Mouse (Mus musculus): ENCODE measurements around the gene Pomgnt2. TPM values are rescaled to one million over a fixed set of nuclear protein-coding genes. Genes with fewer than 3 reads are reported as not detected.
A peak's percentile ranks its signal among the peaks of the same experiment; 100 is the strongest.

Pomgnt2 gene
- total and polyA plus RNA-seq, 2 experiments, result 1.7 to 5.3 TPM

DNA sequence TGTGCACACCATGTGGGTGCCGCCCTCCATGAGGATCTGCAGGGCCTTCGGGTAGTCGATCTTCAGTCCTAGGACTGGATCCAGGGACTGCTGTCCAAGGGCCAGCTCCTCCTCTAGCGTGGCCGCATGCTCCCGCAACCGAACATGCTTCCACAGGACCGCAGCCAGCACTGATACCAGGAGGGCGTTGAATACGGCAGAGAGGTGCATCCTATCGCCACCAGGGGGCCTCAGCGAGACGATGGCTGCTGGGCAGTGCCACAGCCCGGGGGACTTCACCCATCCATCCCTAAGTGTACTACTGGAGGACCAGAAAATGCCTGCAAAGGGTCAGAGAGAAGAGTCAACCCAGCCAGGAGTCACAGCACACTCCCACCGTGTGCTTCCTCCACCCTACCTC lies 13.4 kb downstream of the Pomgnt2 start:
- Histone ChIP-seq H3K79me2 (ENCODE audit: control insufficient read depth, insufficient read depth, low read length) (no peaks in the 10 kb centered on the region), H3K9ac (ENCODE audit: low read depth, low read length) (no peak overlapping the region), H3K4me3 (ENCODE audit: insufficient read depth, low read depth, low read length) (no peak overlapping the region), H3K27me3 (ENCODE audit: control insufficient read depth, insufficient read depth, low read length) (no peaks in the 10 kb centered on the region), H3K36me3 (ENCODE audit: control insufficient read depth, insufficient read depth, low read length) (no peaks in the 10 kb centered on the region), H3K27ac (replicated peaks; ENCODE audit: insufficient read depth, low read depth, low read length) (no peak overlapping the region), H3K4me1 (ENCODE audit: control insufficient read depth, insufficient read depth, low read length) (no peaks in the 10 kb centered on the region)
- 37% methylated on average over 15 of the region's 15 CpGs for WGBS
- no peak for TF ChIP-seq POLR2A (IDR thresholded peaks at IDR 0.05; ENCODE audit: extremely low read depth, insufficient read depth, low read length)
- TF ChIP-seq CTCF (IDR thresholded peaks at IDR 0.05; ENCODE audit: low read depth, low read length), result peak; percentile 93
- DNase-seq (ENCODE audit: extremely low read depth, low read depth, low spot score), result no peak

GRCm38 (mm10) chr9:121982665-121983064 lies 14.2 kb downstream of the Pomgnt2 start:
- Histone ChIP-seq H3K79me2 (ENCODE audit: control insufficient read depth, insufficient read depth, low read length) (no peaks in the 10 kb centered on the region), H3K27me3 (ENCODE audit: control insufficient read depth, insufficient read depth, low read length) (no peaks in the 10 kb centered on the region), H3K36me3 (ENCODE audit: control insufficient read depth, insufficient read depth, low read length) (no peaks in the 10 kb centered on the region), H3K27ac (replicated peaks; ENCODE audit: insufficient read depth, low read depth, low read length) (no peak overlapping the region), H3K9ac (ENCODE audit: low read depth, low read length) (no peak overlapping the region), H3K4me1 (ENCODE audit: control insufficient read depth, insufficient read depth, low read length) (no peaks in the 10 kb centered on the region), H3K4me3 (ENCODE audit: insufficient read depth, low read depth, low read length) (no peak overlapping the region)
- DNase-seq (ENCODE audit: extremely low read depth, low read depth, low spot score), result no peak
- TF ChIP-seq POLR2A (IDR thresholded peaks at IDR 0.05; ENCODE audit: extremely low read depth, insufficient read depth, low read length), result no peak
- no peak for TF ChIP-seq CTCF (IDR thresholded peaks at IDR 0.05; ENCODE audit: low read depth, low read length)
- WGBS, result 95% methylated on average over 15 of the region's 15 CpGs

DNA sequence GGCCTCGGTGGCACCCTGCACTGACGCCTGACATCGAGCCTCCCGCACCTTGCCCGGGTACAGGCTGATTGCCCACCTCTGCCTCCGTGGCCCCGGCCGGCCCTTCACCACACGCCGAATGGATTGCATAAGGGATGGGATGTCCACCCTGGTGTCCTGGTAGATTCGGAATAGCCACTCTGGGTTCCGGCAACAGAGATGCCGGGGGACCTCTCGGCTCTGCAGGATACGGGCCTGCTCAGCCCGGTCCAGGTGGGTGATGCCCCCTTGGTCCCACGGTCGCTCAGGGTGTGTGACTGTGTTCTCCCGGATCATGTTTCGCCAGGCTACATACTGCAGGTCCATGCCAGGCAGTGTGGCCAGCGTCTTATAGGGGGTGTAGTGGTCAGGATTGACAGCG lies 14.7 kb downstream of the Pomgnt2 start:
- Histone ChIP-seq H3K36me3 (ENCODE audit: control insufficient read depth, insufficient read depth, low read length) (no peaks in the 10 kb centered on the region), H3K9ac (ENCODE audit: low read depth, low read length) (no peak overlapping the region), H3K27ac (replicated peaks; ENCODE audit: insufficient read depth, low read depth, low read length) (no peak overlapping the region), H3K4me3 (ENCODE audit: insufficient read depth, low read depth, low read length) (no peak overlapping the region), H3K27me3 (ENCODE audit: control insufficient read depth, insufficient read depth, low read length) (no peaks in the 10 kb centered on the region), H3K79me2 (ENCODE audit: control insufficient read depth, insufficient read depth, low read length) (no peaks in the 10 kb centered on the region), H3K4me1 (ENCODE audit: control insufficient read depth, insufficient read depth, low read length) (no peaks in the 10 kb centered on the region)
- TF ChIP-seq POLR2A (IDR thresholded peaks at IDR 0.05; ENCODE audit: extremely low read depth, insufficient read depth, low read length) (no peak), CTCF (IDR thresholded peaks at IDR 0.05; ENCODE audit: low read depth, low read length) (no peak)
- no peak for DNase-seq (ENCODE audit: extremely low read depth, low read depth, low spot score)
- WGBS, result 97% methylated on average over 22 of the region's 22 CpGs

DNA sequence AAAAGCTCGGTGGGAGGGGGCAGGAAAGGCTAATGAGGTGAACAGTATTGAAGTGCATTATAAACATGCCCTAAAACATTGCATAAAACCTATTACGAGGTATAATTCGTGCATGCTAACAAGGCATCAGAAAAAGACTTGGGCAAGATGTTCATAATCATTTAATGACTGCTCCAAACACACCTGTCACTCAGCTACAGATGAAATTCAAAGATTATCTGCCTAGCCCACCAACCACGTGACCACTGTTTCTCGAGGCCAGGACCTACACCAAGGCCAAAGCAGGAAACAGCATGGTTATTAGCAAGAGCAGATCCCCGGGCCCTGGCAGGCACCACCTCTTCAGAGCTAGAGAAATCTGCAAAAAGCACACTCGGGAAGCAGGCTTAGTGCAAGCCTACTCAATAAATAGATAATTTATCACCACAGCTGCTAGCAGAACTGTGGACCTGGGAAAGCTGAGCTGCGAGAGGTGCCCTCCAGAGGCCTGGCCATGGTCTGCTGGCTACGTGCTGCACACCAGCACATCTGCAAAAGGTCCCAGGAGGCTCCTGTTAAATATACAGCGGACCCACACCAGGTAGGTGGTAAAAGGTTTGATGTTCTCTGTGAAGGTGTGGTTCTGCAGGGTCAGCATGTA lies 15.3 kb downstream of the Pomgnt2 start:
- Histone ChIP-seq H3K4me3 (ENCODE audit: insufficient read depth, low read depth, low read length) (no peak overlapping the region), H3K4me1 (ENCODE audit: control insufficient read depth, insufficient read depth, low read length) (no peaks in the 10 kb centered on the region), H3K27ac (replicated peaks; ENCODE audit: insufficient read depth, low read depth, low read length) (no peak overlapping the region), H3K27me3 (ENCODE audit: control insufficient read depth, insufficient read depth, low read length) (no peaks in the 10 kb centered on the region), H3K9ac (ENCODE audit: low read depth, low read length) (no peak overlapping the region), H3K79me2 (ENCODE audit: control insufficient read depth, insufficient read depth, low read length) (no peaks in the 10 kb centered on the region), H3K36me3 (ENCODE audit: control insufficient read depth, insufficient read depth, low read length) (no peaks in the 10 kb centered on the region)
- TF ChIP-seq CTCF (IDR thresholded peaks at IDR 0.05; ENCODE audit: low read depth, low read length) (no peak), POLR2A (IDR thresholded peaks at IDR 0.05; ENCODE audit: extremely low read depth, insufficient read depth, low read length) (no peak)
- no peak for DNase-seq (ENCODE audit: extremely low read depth, low read depth, low spot score)
- 87% methylated on average over 10 of the region's 10 CpGs for WGBS

DNA sequence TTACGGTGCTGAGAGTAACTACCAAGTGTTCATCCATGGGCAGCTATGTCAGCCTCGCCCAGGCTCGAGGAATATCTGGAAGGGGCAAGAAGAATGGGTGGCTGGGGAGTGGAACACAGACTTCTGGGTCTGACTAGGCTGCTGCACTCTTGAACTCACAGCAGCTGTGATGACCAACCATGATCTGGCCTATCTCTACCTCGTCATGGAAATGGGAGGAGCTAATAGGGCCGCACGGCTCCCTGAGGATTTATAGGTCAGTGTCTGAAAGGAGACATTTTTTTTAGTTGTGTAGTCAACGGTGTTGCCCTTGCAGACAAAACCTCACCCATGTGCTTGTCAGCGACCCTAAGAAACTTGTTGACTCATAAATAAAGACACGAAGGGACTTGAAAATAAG lies 15.9 kb downstream of the Pomgnt2 start:
- DNase-seq (ENCODE audit: extremely low read depth, low read depth, low spot score), result no peak
- no peak overlapping the region for H3K4me3 ChIP-seq (ENCODE audit: insufficient read depth, low read depth, low read length)
- TF ChIP-seq POLR2A (IDR thresholded peaks at IDR 0.05; ENCODE audit: extremely low read depth, insufficient read depth, low read length) (no peak), CTCF (IDR thresholded peaks at IDR 0.05; ENCODE audit: low read depth, low read length) (no peak)
- H3K27me3 ChIP-seq (ENCODE audit: control insufficient read depth, insufficient read depth, low read length), result no peaks in the 10 kb centered on the region
- 86% methylated on average over 9 of the region's 9 CpGs for WGBS
- H3K27ac ChIP-seq (replicated peaks; ENCODE audit: insufficient read depth, low read depth, low read length), result no peak overlapping the region
- no peaks in the 10 kb centered on the region for H3K36me3 ChIP-seq (ENCODE audit: control insufficient read depth, insufficient read depth, low read length)
- no peaks in the 10 kb centered on the region for H3K79me2 ChIP-seq (ENCODE audit: control insufficient read depth, insufficient read depth, low read length)
- H3K9ac ChIP-seq (ENCODE audit: low read depth, low read length), result no peak overlapping the region
- H3K4me1 ChIP-seq (ENCODE audit: control insufficient read depth, insufficient read depth, low read length), result no peaks in the 10 kb centered on the region

- no peak for DNase-seq (ENCODE audit: extremely low read depth, low read depth, low spot score)
- TF ChIP-seq POLR2A (IDR thresholded peaks at IDR 0.05; ENCODE audit: extremely low read depth, insufficient read depth, low read length) (no peak), CTCF (IDR thresholded peaks at IDR 0.05; ENCODE audit: low read depth, low read length) (no peak)
- 91% methylated on average over 2 of the region's 2 CpGs for WGBS
- Histone ChIP-seq H3K4me1 (ENCODE audit: control insufficient read depth, insufficient read depth, low read length) (no peaks in the 10 kb centered on the region), H3K9ac (ENCODE audit: low read depth, low read length) (no peak overlapping the region), H3K79me2 (ENCODE audit: control insufficient read depth, insufficient read depth, low read length) (no peaks in the 10 kb centered on the region), H3K4me3 (ENCODE audit: insufficient read depth, low read depth, low read length) (no peak overlapping the region), H3K27me3 (ENCODE audit: control insufficient read depth, insufficient read depth, low read length) (no peaks in the 10 kb centered on the region), H3K27ac (replicated peaks; ENCODE audit: insufficient read depth, low read depth, low read length) (no peak overlapping the region), H3K36me3 (ENCODE audit: control insufficient read depth, insufficient read depth, low read length) (no peaks in the 10 kb centered on the region)
Observed at GRCm38 (mm10) chr9:121975321-121975720, 21.6 kb downstream of the Pomgnt2 start.
